Mouse (Mus musculus) naive thymus-derived CD4-positive, alpha-beta T cell, adult 2 months (primary cell): Measurements from ENCODE around the gene Tpsb2.

ENCODE experiments used
- DNase-seq: peaks from one replicate; pipeline ENCODE4 v3.0.0-alpha.2; 2011; ENCODE audit warnings: low read depth

Gene Tpsb2

GRCm38 (mm10) chr17:25406011-25406441 is 39.9 kb downstream of the Tpsb2 start:
- no peak for DNase-seq

- no peak for DNase-seq
Observed at GRCm38 (mm10) chr17:25407352-25407751, 41.2 kb downstream of the Tpsb2 start.

GRCm38 (mm10) chr17:25408302-25408999 is 42.3 kb downstream of the Tpsb2 start:
- no peak for DNase-seq

GRCm38 (mm10) chr17:25409621-25410020 is 43.5 kb downstream of the Tpsb2 start:
- DNase-seq, result no peak

- DNase-seq, result no peak
Observed at GRCm38 (mm10) chr17:25410180-25410579, 44.1 kb downstream of the Tpsb2 start.

GRCm38 (mm10) chr17:25410786-25411185 is 44.7 kb downstream of the Tpsb2 start:
- DNase-seq, result no peak

- DNase-seq, result no peak
Observed at GRCm38 (mm10) chr17:25411251-25411650, 45.1 kb downstream of the Tpsb2 start.

GRCm38 (mm10) chr17:25414209-25414608 is 48.1 kb downstream of the Tpsb2 start:
- no peak for DNase-seq

GRCm38 (mm10) chr17:25414917-25415316 is 48.8 kb downstream of the Tpsb2 start:
- no peak for DNase-seq

GRCm38 (mm10) chr17:25415421-25415913 is 49.4 kb downstream of the Tpsb2 start:
- no peak for DNase-seq

- DNase-seq, result no peak
Observed at GRCm38 (mm10) chr17:25416219-25416618, 50.1 kb downstream of the Tpsb2 start.

- no peak for DNase-seq
Observed at GRCm38 (mm10) chr17:25417990-25418389, 51.9 kb downstream of the Tpsb2 start.
